Mouse (Mus musculus) large intestine, adult 2 months (tissue): ENCODE data around the gene Fez1. TPM values are rescaled to one million over a fixed set of nuclear protein-coding genes. Genes with fewer than 3 reads are reported as not detected.
A peak's percentile ranks its signal among the peaks of the same experiment; 100 is the strongest.

Experiments
- DNase-seq: peaks from one replicate; pipeline ENCODE4 v3.0.0-alpha.2; 2012; ENCODE audit warnings: low read depth, low spot score
- WGBS: fragments of 180-500 bp; shearing (Covaris S2); methylation state at CpG from one replicate; pipeline ENCODE4 v1.1.7; 2018; 5-methylcytosine and 5-hydroxymethylcytosine counted together
- polyA plus RNA-seq: library from polyadenylated mRNA; depleted of rRNA; stranded (reverse); fragments of >200 nt; gene quantifications from 2 replicates; pipeline ENCODE4 v1.2.3, GENCODE M21; 2012

Fez1 gene
- polyA plus RNA-seq, 1 experiment, result 1.2 TPM

DNA sequence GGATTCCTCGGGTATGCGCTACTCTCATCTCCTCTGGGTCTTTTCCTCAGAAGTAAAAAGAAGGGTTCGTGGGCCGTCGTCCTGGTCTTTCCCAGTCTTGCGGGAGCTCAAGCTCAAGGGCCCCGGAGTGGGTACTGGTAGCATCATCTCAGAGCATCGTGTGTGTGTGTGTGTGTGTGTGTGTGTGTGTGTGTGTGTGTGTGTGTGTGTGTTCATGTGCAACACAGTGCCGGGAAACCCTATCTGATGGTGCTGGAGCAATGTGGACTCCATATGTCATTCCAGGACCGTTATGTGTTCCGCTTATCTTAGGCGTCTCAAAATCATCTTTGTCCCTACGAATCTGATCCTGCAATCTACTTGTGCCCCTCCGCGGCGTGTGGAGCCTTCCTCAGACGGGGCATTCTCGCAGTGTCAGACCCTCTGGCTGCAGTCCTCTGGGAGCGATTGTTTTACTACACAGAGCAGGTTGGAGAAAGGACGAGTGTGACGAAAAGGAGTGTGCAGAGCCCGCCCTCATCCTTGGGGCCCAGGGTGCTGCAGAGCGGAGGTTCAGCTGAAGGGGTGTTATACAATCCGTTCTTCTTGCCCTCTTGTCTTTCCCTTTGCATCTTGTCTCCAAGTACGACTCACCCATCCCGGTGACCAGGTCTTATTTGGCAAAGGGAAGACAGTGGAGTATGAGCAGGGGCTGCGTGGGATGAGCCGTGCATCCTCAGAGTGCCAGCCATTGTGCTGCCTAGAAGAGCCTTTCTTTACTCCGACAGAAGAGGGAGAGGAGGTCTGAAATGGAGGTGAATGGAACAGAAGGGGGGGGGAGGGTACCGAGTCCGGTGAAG lies 11.6 kb downstream of the Fez1 start:
- 9% methylated on average over 31 of the region's 31 CpGs for WGBS
- no peak for DNase-seq

DNA sequence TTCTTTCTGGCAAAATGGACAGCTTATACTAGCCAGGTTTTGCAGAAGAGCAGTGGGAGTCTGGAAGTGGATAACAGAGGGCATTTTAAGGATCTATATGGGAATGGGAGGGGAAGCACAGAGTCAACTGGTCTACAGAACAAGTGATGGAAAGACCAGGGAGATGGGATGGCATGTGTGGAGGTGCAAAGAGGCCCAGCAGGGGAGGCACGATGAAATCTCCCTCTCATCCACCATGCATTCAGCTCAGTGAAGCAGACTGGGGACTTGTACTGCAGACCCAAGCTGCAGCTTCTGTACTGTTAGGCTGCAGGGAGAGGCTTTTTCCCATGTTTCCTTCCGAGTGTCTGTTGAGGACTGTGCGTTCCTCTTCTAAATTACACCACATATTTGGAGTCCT lies 12.2 kb downstream of the Fez1 start:
- no peak for DNase-seq
- 50% methylated on average over 3 of the region's 3 CpGs for WGBS

DNA sequence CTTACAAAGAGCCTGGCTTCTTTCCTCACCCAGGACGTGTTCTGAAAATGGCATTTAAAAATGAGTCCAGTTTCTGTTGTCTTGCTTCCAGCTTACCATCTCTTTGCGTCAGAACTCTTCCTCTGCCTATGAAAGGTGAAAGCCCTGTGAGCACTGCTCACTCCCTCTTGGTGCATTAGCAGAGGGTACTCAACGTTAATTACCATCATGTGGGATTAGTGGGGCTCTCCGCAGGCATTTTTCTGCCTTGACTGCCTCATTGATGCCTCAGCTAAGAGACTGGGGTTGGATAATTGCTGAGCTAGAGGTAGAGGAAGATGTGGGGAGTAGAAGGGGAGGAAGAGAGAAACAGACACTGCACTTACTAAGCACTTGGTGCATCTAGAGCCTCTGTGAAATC lies 24.7 kb downstream of the Fez1 start:
- WGBS, result 56% methylated on average over 4 of the region's 4 CpGs
- DNase-seq, result no peak

DNA sequence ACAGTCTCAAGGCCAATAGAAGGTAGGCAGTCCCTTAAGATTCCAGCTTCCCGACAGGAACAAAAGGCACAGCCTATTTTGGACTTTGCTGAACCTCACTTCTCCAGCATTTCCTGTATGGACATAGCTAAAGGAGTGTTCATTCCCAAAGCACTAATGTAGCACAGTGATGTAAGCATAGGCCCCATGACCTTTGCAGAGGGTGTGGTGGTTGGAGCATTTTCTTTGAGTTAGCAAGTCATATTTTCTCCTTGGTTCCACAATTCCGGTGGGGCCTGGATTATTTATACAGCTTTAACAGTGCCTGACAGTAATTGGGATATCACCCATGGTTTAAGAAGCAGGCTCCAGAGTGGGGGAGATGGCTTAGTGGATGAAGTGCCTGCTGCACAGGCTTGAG lies 27.0 kb downstream of the Fez1 start:
- WGBS, result 48% methylated on average over 2 of the region's 2 CpGs
- DNase-seq, result no peak

DNA sequence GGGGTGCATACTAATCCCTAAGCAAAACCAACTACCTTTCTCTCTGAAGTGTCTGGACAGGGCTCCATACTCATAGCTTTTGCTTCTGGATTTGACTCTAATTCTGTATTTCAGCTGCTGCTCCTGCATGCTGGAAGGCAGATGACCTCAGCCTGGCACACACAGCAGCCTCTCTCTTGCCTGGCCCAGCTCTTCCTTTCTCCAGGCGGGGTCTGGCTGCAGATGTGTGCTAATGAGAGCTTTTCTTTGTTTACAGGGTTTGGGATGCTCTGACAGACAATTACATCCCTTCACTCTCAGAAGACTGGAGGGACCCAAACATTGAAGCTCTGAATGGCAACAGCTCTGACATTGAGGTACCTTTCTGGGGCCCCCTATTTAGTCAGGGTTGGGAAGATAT lies 28.4 kb downstream of the Fez1 start:
- no peak for DNase-seq
- WGBS, result 48% methylated on average over 1 of the region's 1 CpGs

DNA sequence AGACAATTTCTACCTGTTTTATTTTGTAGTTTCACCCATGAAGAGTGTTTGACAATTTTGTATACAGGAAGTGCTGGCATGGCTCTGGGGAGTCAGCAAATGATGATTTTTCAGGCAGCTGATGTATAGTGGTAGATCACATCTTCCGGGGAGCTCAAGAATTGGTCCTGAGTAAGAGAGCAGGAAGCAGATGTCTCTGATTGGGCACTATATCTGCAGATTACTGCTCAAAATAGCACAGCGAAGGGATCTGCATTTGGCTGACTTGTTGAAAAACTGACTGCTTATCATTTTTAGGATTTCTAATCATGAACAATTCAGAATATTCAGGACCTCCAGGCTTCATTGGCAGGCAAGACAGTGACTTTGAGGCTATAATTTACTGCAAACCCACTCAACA lies 30.5 kb downstream of the Fez1 start:
- 82% methylated on average over 2 of the region's 2 CpGs for WGBS
- no peak for DNase-seq

DNA sequence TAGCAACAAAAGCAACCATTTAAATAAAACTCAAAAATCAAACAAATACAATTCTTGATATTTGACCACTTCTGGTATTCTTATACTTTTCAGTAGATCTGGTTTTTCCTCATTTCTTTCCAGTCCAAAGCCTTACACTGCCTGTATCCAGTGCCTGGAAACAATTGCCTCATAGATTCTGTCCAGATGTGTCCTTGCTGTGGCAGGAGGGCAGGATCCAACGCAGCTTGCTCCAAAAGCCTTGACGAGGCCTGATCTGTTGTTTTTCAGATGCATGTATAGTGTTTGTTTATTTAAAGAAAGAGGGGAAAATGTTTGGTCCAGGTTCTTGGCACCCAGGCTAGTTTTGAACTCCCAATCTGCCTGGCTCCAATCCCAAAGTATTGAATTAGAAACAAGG lies 34.7 kb downstream of the Fez1 start:
- no peak for DNase-seq
- WGBS, result 64% methylated on average over 2 of the region's 2 CpGs

DNA sequence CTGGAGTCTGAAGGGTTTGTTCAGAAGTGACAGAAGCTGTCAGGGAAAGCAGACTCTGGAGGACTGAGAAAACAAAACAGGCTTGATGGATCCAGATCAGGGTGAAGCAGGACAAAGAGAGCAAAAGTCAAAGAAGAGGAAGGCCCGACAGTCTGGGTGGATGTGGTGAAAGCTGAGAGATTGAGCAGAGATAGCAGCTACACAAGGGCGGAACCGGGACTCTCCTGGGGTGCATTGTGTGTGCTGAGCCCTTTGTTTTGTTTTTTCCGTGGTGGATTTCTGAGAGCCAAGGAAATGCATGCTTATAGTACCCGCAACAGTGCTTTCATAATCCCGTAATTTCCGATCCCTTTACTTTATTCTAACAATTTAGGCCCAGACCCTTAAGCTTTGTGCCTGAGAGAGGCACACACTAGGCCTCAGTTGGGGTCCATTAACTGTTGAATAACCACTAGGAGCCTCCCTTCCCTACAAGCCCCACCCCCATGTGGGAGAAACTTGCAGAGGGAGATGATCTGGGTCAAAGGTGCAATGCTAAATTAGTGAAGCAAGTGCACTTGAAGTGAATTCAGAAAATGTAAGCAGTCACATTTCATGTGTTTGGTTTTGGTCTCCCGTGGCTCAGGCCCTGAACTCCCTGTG lies 35.9 kb downstream of the Fez1 start:
- 57% methylated on average over 8 of the region's 8 CpGs for whole genome bisulfite sequencing
- DNase-seq, result no peak

DNA sequence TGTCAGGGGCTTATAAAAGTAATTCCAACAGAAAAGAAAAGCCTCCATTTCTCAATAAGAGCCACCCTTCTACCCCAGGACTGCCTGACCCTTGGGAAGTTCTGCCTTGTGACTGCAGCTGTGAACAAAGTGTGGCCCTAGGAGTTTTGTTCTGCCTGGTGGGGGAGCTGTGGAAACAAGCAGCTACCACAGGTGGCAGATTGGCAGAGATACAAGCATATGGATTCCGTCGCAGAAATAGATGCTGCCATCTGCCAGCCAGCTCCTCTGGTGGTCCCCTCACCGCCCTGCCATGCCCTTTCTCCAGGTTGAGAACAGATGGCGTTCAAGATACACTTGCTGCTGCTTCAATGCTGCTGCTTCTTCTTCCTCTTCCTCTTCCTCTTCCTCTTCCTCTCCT lies 37.0 kb downstream of the Fez1 start:
- 52% methylated on average over 4 of the region's 4 CpGs for WGBS

DNA sequence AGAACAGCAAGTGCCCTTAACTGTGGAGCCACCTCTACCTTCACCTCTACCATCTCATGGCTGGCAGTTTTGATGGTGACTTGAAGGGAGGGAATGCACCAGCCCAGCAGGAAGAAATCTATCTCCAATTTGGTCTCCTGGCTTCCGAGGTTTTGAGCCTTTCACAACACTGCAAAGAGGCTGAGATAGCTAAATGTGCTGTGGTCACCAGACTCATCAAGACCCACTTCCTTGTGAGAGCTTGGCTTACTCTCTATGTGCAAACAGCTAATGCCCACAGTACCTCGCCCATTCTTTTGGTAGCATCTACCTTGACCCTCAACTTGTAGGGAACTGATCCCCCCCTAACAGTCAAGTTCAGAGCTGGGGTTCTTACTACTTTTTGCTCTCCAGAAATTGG lies 40.9 kb downstream of the Fez1 start:
- no peak for DNase-seq
- 88% methylated on average over 2 of the region's 2 CpGs for WGBS

More for the DNA sequence above, 37.0 kb downstream of the Fez1 start:
- DNase-seq, result no peak

DNA sequence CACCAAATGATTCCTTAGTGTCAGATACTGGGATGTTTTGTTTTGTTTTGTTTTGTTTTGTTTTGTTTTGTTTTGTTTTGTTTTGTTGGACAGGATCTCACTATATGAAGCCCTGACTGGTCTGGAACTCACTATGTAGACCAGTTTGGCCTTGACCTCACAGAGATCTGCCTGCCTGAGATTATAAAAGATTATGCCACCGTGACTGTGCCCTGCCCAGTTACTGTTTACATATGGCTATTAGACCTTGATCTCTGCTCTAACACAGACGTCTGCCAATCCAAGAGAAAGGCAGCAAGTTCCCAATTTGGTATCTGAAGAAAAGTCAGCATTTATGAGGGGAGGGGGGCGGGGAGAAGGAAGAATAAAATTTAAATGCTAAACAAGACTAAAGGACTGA lies 42.0 kb downstream of the Fez1 start:
- 21% methylated on average over 3 of the region's 3 CpGs for WGBS
- peak; percentile 42 for DNase-seq

DNA sequence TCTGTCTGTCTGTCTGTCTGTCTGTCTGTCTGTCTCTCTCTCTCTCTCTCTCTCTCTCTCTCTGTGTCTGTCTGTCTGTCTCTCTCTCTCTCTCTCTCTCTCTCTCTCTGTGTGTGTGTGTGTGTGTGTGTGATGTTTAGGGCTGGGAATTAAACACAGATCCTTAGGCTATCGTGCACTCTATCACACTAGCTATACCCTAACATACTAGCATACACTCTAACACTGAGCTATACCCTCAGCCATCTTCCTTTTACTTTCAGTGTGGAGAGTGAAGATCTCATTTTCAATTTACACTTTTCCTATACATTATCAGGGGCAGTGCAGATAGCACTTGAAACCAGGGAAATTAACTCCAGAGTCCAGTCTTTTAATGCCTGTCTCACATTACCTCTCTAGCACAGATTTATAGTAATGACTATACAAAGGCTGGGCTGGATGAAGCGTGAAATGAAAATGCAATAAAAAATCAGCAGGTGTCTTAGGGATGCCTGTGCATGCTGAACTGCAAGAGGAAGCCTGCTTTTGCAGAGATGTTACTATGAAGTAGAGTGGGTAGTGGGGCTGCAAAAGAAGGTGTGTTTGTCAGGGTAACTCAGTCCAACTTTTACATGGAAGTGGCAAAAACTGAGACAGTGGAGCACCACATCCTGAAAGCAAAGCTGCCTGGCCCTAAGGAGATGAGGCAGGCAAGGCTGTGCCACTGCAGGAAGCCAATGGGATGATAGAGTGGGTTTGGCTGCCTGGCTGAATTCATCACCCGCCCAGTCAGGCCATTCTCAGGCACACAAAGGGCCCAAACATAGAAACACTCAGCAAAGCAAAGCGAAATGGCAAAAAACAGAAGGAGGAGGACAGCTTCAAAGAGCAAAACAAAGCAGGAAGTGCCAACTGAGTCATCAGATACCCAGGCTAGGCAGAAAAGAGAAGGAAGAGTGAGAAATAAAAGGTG lies 43.5 kb downstream of the Fez1 start:
- DNase-seq, result no peak
- 36% methylated on average over 4 of the region's 4 CpGs for WGBS

DNA sequence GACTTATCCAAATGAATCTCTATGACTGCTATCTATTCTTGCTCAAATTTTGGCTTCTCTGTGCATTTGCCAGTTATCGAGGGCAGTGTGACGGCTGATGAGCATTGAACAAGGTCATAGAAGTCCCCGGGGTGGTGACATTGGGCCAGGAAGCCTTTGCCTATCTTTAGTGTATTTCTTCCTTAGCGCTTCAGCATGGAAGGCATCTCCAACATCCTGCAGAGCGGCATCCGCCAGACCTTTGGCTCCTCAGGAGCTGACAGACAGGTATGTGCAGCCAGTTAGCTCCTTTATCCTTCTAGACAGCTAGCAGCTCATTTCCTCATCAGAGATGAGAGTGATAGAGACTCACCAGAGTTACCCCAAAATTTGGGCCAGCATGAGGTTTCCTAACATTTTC lies 47.0 kb downstream of the Fez1 start:
- DNase-seq, result no peak
- WGBS, result 90% methylated on average over 6 of the region's 6 CpGs

DNA sequence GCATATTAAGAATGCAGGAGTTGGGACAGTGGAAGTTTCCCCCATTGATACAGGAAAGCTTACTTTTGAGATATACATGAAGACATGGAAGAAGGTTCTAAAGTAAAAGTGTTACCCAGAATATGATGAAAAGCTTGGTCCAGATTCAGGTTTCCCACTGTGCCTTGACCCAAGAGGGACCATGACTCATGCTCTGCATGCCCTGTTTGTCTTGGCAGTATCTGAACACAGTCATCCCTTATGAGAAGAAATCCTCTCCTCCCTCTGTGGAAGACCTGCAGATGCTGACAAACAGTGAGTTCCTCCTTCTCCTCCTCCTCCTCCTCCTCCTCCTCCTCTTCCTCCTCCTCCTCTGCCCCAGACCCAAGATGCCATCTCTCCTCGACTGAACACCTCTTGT lies 48.6 kb downstream of the Fez1 start:
- DNase-seq, result no peak
- WGBS, result 29% methylated on average over 1 of the region's 1 CpGs

DNA sequence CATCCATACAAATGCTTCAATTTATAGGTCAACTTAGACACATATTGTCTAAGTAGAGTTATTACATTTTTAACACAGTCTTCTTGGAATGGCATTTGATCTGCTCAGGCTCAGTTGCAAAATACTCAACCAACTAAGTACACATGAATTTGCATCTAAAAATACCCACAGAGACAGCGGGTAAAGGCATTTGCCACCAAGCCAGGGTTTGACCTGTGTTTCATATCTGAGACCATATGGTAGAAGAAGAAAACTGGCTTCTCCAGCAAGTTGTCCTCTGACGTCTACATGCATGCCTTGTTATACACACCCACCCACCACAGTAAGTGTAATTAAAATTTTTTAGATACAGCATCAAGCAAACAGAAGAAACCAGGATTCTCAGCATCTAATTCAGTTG lies 52.1 kb downstream of the Fez1 start:
- WGBS, result 68% methylated on average over 2 of the region's 2 CpGs
- DNase-seq, result no peak

DNA sequence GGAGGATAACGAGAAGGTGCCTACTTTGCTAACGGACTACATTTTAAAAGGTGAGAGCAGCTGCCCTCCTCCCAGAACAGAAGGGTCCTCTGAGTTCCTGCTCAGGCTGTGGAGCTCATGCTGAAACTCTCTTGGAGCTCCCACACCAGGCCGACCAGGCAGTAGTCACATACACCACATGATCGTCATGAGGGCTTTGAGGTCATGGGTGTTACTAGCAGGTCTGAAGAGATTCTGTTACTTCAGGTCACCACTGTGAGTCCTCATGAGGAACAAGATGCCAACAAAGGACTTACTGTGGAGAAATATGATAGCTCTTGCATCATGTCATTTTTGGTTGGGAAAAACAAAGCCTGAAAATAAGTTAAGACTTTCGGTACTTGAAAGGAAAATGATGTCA lies 54.6 kb downstream of the Fez1 start:
- DNase-seq, result no peak
- WGBS, result 82% methylated on average over 5 of the region's 5 CpGs

DNA sequence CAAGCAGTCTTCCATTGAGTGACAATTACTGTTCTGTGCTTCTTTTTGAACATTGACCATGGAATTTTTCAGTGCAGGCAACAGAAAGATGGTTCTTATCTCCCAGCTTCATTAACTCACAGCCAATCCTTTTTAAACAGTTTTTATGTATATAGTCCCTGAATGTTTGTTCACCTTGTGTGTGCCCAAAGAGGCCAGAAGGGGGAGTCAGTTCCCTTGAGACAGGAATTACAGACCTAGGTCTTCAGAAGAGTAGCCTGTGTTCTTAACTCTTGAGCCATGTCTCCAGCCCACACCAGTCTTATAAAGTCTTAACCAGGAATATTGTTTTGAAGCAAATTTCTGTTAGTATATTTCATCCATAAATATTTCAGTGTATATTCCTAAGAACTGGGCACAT lies 55.1 kb downstream of the Fez1 start:
- no peak for DNase-seq

DNA sequence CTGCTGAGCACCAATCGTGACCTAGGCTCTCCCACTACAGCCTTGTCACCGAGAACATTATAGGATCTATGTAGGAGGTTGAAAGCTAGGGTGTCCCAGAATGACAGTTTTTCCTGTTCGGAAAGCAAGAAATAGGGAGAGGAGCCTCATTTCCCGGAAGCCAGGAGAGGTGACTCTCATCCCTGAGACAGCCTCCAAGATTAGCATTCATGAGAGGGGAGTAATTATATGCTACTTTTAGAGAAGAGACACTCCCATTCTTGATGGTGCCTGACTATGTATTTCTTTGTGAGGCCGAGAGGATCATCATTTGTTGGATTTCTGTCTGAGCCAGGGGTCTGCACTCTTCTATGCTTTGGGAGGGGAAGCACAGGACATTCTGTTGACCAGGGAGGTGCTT lies 60.0 kb downstream of the Fez1 start:
- WGBS, result 78% methylated on average over 5 of the region's 5 CpGs
- no peak for DNase-seq

DNA sequence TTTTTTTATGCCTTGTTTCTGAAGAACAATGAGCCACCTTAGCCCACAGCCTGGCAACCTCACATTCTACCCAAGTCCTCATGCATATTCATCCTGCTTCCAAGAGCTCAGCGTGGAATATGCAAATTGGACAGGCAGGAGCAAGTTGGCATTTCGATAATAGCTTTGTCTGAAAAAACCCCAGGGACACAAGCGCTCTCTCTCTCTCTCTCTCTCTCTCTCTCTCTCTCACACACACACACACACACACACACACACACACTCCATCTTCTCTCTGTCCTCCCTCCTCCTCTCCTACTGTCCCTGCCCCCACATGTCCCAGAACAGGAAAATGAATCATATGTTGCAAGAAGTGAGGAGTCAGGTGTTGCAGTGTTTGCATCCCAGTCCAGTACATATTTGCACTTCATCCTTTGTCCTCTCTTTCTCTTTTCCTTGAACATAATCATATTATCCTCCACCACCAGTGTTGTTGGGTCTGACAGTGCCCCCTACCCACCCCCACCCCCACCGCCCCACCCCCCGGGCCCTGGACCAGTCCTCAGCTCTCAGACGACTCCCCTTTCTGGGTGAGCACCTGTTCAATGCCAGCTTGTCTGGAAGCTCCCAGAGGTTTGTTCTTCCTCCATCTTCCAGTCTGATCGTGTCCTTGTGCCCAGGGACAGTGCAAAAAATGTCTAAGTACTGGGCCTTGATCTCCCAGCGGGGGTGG lies 60.5 kb downstream of the Fez1 start:
- no peak for DNase-seq
- WGBS, result 49% methylated on average over 8 of the region's 8 CpGs

DNA sequence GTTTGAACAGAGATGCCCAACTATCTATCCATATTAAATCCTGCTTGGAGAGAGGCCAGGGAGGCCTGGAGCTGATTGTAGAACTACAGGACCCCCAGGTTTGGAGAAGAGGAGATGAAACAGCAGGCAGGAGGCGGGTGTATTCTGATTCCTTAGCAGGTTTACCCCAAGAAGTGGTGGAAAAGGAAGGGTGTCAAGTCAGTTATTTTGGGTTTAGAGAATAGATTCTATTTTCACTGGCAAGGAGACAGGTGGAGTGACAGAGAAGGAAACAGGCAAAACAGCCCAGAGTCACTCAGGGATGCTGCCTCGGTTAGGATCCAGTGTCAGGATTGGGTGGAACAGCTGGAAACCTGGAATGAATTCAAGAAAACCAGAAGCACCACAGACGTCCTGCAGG lies 61.9 kb downstream of the Fez1 start:
- no peak for DNase-seq
- WGBS, result 47% methylated on average over 3 of the region's 3 CpGs
